Mouse (Mus musculus) liver, adult 2 months (tissue): Measurements from ENCODE around the gene Ier2.

Source experiments
- CTCF ChIP-seq: fragments of 200-500 bp; IDR thresholded peaks from 2 replicates; pipeline ENCODE4 v1.5.1; 2011; ENCODE audit warnings: low read depth, low read length, control low read depth
- POLR2A ChIP-seq: fragments of 200-500 bp; IDR thresholded peaks from 2 replicates; pipeline ENCODE4 v1.6.1; 2011; ENCODE audit warnings: low read length, control low read depth; ENCODE audit not compliant: insufficient read depth; ENCODE audit errors: extremely low read depth

DNA sequence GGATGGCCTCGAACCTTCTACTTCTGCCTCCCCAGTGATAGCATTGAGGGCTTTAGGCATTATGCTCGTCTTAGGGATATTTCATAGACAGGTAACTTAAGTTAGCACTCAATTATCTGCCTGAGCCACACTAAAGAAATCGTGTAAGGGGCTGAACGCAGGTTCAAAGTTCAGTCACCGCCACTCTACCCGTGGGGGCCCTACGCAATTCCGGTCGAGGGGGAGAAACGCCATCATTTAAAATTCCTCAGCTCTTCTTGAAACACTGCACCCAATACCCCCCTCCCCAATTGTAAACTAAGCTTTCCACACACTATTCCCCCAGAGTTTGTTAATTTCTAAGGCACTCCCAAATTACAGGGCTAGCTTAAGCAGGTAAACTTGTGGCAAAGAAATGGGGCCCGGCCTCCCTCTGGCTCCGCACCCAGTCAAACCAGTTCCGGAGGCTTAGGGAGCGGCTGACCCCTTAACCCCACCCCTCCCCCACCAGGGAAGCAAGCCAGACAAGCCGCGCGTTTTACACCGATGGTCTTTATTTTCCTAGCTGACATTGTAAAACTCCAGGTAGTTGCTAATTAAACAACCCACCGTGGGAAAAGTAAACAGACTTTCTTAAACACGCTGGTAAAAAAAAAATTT lies 1.7 kb downstream of the Ier2 start:
- TF ChIP-seq POLR2A (0 out of 2 replicates have a peak, but pooled peaks have one; percentile 11), CTCF (no peak)
